Mouse (Mus musculus): ENCODE measurements at regions not wholly inside any gene's neighbourhood (a gene's known extent, or its start where the extent isn't known, plus 50 kb on each side); places are given as distances from the start of the nearest gene placed in this dataset.

GRCm38 (mm10) chr5:103374162-103374561, 50.8 kb upstream of the Ptpn13 start:
- no peak for DNase-seq

- DNase-seq, result no peak
These were observed 51.9 kb upstream of the Ptpn13 start for GRCm38 (mm10) chr5:103373089-103373488.

- no peak for DNase-seq
These were observed 54.5 kb upstream of the Ptpn13 start for GRCm38 (mm10) chr5:103370456-103370855.

GRCm38 (mm10) chr5:103368993-103369392, 56.0 kb upstream of the Ptpn13 start:
- DNase-seq, result no peak

GRCm38 (mm10) chr5:103367201-103367671, 57.8 kb upstream of the Ptpn13 start:
- DNase-seq, result no peak

GRCm38 (mm10) chr5:103365700-103366448, 59.1 kb upstream of the Ptpn13 start:
- no peak for DNase-seq

GRCm38 (mm10) chr5:103364791-103365699, 59.9 kb upstream of the Ptpn13 start:
- no peak for DNase-seq

GRCm38 (mm10) chr5:103360775-103361247, 64.2 kb upstream of the Ptpn13 start:
- no peak for DNase-seq

GRCm38 (mm10) chr5:103360360-103360759, 64.6 kb upstream of the Ptpn13 start:
- no peak for DNase-seq

GRCm38 (mm10) chr5:103357558-103357957, 67.4 kb upstream of the Ptpn13 start:
- no peak for DNase-seq

- no peak for DNase-seq
These were observed 68.5 kb upstream of the Ptpn13 start for GRCm38 (mm10) chr5:103356500-103356899.

- no peak for DNase-seq
These were observed 69.4 kb upstream of the Ptpn13 start for GRCm38 (mm10) chr5:103355372-103356300.

GRCm38 (mm10) chr5:103343869-103344268, 81.1 kb upstream of the Ptpn13 start:
- DNase-seq, result no peak

GRCm38 (mm10) chr5:103341456-103341855, 83.5 kb upstream of the Ptpn13 start:
- DNase-seq, result peak; percentile 33

- no peak for DNase-seq
These were observed 84.4 kb upstream of the Ptpn13 start for GRCm38 (mm10) chr5:103340626-103341025.

GRCm38 (mm10) chr5:103336689-103337490, 88.1 kb upstream of the Ptpn13 start:
- no peak for DNase-seq

- DNase-seq, result no peak
These were observed 88.9 kb upstream of the Ptpn13 start for GRCm38 (mm10) chr5:103335916-103336688.

- DNase-seq, result no peak
These were observed 98.6 kb upstream of the Ptpn13 start for GRCm38 (mm10) chr5:103326412-103326811.

- no peak for DNase-seq
These were observed 104.7 kb upstream of the Ptpn13 start for GRCm38 (mm10) chr5:103320341-103320740.

GRCm38 (mm10) chr5:103309806-103310525, 98.8 kb upstream of the Mapk10 start:
- DNase-seq, result no peak

All from cerebellum, adult 11 months (tissue).